Mouse (Mus musculus): Measurements from ENCODE around the gene Sh3bp4. TPM values are rescaled to one million over a fixed set of nuclear protein-coding genes. Genes with fewer than 3 reads are reported as not detected.
A peak's percentile ranks its signal among the peaks of the same experiment; 100 is the strongest.

Gene Sh3bp4
- polyA plus RNA-seq, 1 experiment from 2014 or later = 22.4 TPM

DNA sequence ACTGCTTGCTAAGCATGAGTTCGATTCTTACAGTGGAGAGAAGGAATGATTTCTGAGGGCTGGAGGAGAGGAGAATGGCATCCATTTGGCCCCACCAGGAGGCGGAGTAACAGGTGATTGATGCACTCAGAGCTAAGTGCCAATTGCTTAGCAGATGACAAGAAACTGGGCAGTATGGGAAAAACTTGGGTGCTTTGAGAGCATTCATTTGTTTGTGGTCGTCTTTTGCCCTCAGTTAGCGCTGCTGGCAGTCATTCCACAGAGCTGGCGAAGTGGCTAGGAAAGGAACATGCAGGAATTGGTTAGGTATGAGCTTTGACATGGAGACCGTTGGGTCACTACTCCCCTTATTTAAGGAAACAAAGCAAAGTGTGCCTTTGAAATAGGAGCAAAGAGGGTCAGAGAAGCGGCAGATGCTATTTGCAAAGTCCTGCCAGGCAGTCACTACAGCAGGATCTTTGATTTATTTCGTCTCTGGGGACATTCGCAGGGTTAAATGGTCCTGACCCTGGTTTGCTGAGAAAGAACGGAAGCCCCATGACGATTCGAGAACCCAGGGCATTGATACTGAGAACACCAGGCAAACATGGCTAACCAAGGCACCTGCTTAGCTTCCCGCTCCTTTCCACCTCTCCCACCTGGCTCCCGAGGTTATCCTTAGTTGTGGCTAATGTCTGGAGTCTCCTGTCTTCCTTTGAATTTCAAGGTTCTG, 12.1 kb downstream of the Sh3bp4 start:
- no peak for ATAC-seq (ENCODE audit: insufficient number of reproducible peaks, insufficient read depth, low FRiP score, low read depth)
- H3K27ac ChIP-seq (ENCODE audit: low read length) = no peak overlapping the region
- no peaks in the 10 kb centered on the region for H3K27me3 ChIP-seq (ENCODE audit: control insufficient read depth, insufficient read depth, low read length)
- H3K4me1 ChIP-seq (ENCODE audit: control insufficient read depth, insufficient read depth, low read length) = peaks cover 20% of the 10 kb centered on the region
- 53% methylated on average over 14 of the region's 14 CpGs for WGBS
- H3K4me2 ChIP-seq (replicated peaks; ENCODE audit: low read depth, low read length) = no peak overlapping the region
- no peak overlapping the region for H3K4me3 ChIP-seq (ENCODE audit: low read depth, low read length)
- no peaks in the 10 kb centered on the region for H3K36me3 ChIP-seq (ENCODE audit: control insufficient read depth, insufficient read depth, low read length)
- H3K9me3 ChIP-seq (ENCODE audit: control insufficient read depth, low read depth, low read length) = no peaks in the 10 kb centered on the region
- no peak overlapping the region for H3K9ac ChIP-seq (replicated peaks; ENCODE audit: low read depth, low read length)

GRCm38 (mm10) chr1:89086575-89087153, 16.4 kb downstream of the Sh3bp4 start:
- no peak overlapping the region for H3K27ac ChIP-seq (ENCODE audit: low read length)
- H3K9me3 ChIP-seq (ENCODE audit: control insufficient read depth, low read depth, low read length) = no peaks in the 10 kb centered on the region
- no peak for ATAC-seq (ENCODE audit: insufficient number of reproducible peaks, insufficient read depth, low FRiP score, low read depth)
- H3K9ac ChIP-seq (replicated peaks; ENCODE audit: low read depth, low read length) = no peak overlapping the region
- peaks cover 15% of the 10 kb centered on the region for H3K4me1 ChIP-seq (ENCODE audit: control insufficient read depth, insufficient read depth, low read length)
- no peaks in the 10 kb centered on the region for H3K36me3 ChIP-seq (ENCODE audit: control insufficient read depth, insufficient read depth, low read length)
- no peaks in the 10 kb centered on the region for H3K27me3 ChIP-seq (ENCODE audit: control insufficient read depth, insufficient read depth, low read length)
- 82% methylated on average over 9 of the region's 9 CpGs for WGBS
- no peak overlapping the region for H3K4me2 ChIP-seq (replicated peaks; ENCODE audit: low read depth, low read length)
- H3K4me3 ChIP-seq (ENCODE audit: low read depth, low read length) = no peak overlapping the region

- no peak overlapping the region for H3K27ac ChIP-seq (ENCODE audit: low read length)
- ATAC-seq (ENCODE audit: insufficient number of reproducible peaks, insufficient read depth, low FRiP score, low read depth) = no peak
- WGBS = 42% methylated on average over 10 of the region's 10 CpGs
- H3K9ac ChIP-seq (replicated peaks; ENCODE audit: low read depth, low read length) = no peak overlapping the region
- H3K4me3 ChIP-seq (ENCODE audit: low read depth, low read length) = no peak overlapping the region
- H3K36me3 ChIP-seq (ENCODE audit: control insufficient read depth, insufficient read depth, low read length) = no peaks in the 10 kb centered on the region
- peaks cover 27% of the 10 kb centered on the region for H3K4me1 ChIP-seq (ENCODE audit: control insufficient read depth, insufficient read depth, low read length)
- no peaks in the 10 kb centered on the region for H3K27me3 ChIP-seq (ENCODE audit: control insufficient read depth, insufficient read depth, low read length)
- no peak overlapping the region for H3K4me2 ChIP-seq (replicated peaks; ENCODE audit: low read depth, low read length)
- no peaks in the 10 kb centered on the region for H3K9me3 ChIP-seq (ENCODE audit: control insufficient read depth, low read depth, low read length)
These were observed 17.9 kb downstream of the Sh3bp4 start for GRCm38 (mm10) chr1:89088144-89088543.

DNA sequence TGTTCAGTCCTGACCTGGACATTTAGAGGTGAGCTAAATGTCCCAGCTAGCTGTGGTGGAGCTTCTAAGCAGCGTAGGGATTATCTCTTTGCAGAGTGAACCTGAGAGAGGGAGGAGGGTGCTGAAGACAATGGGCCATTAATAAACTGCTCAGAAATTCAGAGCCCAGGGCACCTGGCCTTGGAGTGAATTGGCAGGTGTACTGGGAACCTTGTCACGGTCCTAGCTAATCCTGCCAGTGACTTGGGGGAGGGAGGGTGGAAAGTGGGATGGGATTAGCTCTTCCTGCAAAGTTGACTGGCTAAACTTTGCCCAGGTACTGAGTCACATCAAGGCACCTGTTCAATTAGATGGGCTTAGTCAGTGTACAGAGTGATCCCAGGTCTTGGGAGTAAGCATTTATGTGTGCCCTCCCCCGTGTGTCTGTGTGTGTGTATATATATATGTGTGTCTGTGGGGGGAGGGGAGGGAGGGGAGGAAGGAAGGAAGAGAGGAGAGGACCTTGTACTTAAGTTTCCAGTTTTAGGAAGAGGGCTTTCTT, 18.6 kb downstream of the Sh3bp4 start:
- Histone ChIP-seq H3K9ac (replicated peaks; ENCODE audit: low read depth, low read length) (no peak overlapping the region), H3K27ac (ENCODE audit: low read length) (no peak overlapping the region), H3K9me3 (ENCODE audit: control insufficient read depth, low read depth, low read length) (no peaks in the 10 kb centered on the region), H3K27me3 (ENCODE audit: control insufficient read depth, insufficient read depth, low read length) (no peaks in the 10 kb centered on the region), H3K36me3 (ENCODE audit: control insufficient read depth, insufficient read depth, low read length) (no peaks in the 10 kb centered on the region), H3K4me1 (ENCODE audit: control insufficient read depth, insufficient read depth, low read length) (peaks cover 34% of the 10 kb centered on the region), H3K4me3 (ENCODE audit: low read depth, low read length) (no peak overlapping the region), H3K4me2 (replicated peaks; ENCODE audit: low read depth, low read length) (no peak overlapping the region)
- ATAC-seq (ENCODE audit: insufficient number of reproducible peaks, insufficient read depth, low FRiP score, low read depth) = no peak
- 46% methylated on average over 3 of the region's 3 CpGs for WGBS

GRCm38 (mm10) chr1:89089821-89090600, 19.8 kb downstream of the Sh3bp4 start:
- ATAC-seq (ENCODE audit: insufficient number of reproducible peaks, insufficient read depth, low FRiP score, low read depth) = no peak
- Histone ChIP-seq H3K4me1 (ENCODE audit: control insufficient read depth, insufficient read depth, low read length) (peaks cover 42% of the 10 kb centered on the region), H3K27me3 (ENCODE audit: control insufficient read depth, insufficient read depth, low read length) (no peaks in the 10 kb centered on the region), H3K4me3 (ENCODE audit: low read depth, low read length) (no peak overlapping the region), H3K27ac (ENCODE audit: low read length) (0 out of 2 replicates have a peak overlapping the region, but pooled peaks have one; percentile 4), H3K9ac (replicated peaks; ENCODE audit: low read depth, low read length) (no peak overlapping the region), H3K36me3 (ENCODE audit: control insufficient read depth, insufficient read depth, low read length) (no peaks in the 10 kb centered on the region), H3K9me3 (ENCODE audit: control insufficient read depth, low read depth, low read length) (no peaks in the 10 kb centered on the region), H3K4me2 (replicated peaks; ENCODE audit: low read depth, low read length) (no peak overlapping the region)
- WGBS = 63% methylated on average over 21 of the region's 21 CpGs

DNA sequence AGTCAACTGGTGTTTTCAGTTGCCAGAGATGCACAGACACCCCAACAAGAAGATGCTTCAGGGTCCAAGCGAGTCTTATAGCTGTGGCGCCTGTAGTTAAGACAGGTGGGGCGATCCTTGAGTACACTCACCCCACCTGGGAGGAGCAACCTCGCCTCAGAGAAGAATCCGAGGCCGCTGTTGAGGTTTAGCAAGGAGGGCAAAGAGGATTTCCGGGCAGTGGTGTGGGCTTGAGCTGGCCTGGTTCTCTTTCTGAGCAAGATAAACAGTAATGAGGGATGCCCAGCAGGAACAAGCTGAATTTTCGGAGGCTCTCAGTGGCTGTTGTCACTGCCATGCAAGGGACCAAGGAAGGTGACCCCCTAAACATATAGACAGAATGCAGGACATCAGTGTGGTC, 20.5 kb downstream of the Sh3bp4 start:
- WGBS = 62% methylated on average over 8 of the region's 8 CpGs
- no peak overlapping the region for H3K27ac ChIP-seq (ENCODE audit: low read length)

GRCm38 (mm10) chr1:89092019-89092418, 21.8 kb downstream of the Sh3bp4 start:
- 39% methylated on average over 5 of the region's 5 CpGs for WGBS
- H3K27me3 ChIP-seq (ENCODE audit: control insufficient read depth, insufficient read depth, low read length) = no peaks in the 10 kb centered on the region
- H3K36me3 ChIP-seq (ENCODE audit: control insufficient read depth, insufficient read depth, low read length) = no peaks in the 10 kb centered on the region
- ATAC-seq (ENCODE audit: insufficient number of reproducible peaks, insufficient read depth, low FRiP score, low read depth) = no peak
- H3K4me2 ChIP-seq (replicated peaks; ENCODE audit: low read depth, low read length) = peak overlapping the region; percentile 24
- no peaks in the 10 kb centered on the region for H3K9me3 ChIP-seq (ENCODE audit: control insufficient read depth, low read depth, low read length)
- H3K4me1 ChIP-seq (ENCODE audit: control insufficient read depth, insufficient read depth, low read length) = peaks cover 39% of the 10 kb centered on the region
- H3K4me3 ChIP-seq (ENCODE audit: low read depth, low read length) = no peak overlapping the region
- no peak overlapping the region for H3K9ac ChIP-seq (replicated peaks; ENCODE audit: low read depth, low read length)
- peak overlapping the region; percentile 73; the same call in 1 of the 2 replicates for H3K27ac ChIP-seq (ENCODE audit: low read length)

More for the DNA sequence above, 20.5 kb downstream of the Sh3bp4 start:
- H3K4me3 ChIP-seq (ENCODE audit: low read depth, low read length) = no peak overlapping the region
- H3K27me3 ChIP-seq (ENCODE audit: control insufficient read depth, insufficient read depth, low read length) = no peaks in the 10 kb centered on the region
- H3K4me2 ChIP-seq (replicated peaks; ENCODE audit: low read depth, low read length) = no peak overlapping the region
- H3K36me3 ChIP-seq (ENCODE audit: control insufficient read depth, insufficient read depth, low read length) = no peaks in the 10 kb centered on the region
- peaks cover 42% of the 10 kb centered on the region for H3K4me1 ChIP-seq (ENCODE audit: control insufficient read depth, insufficient read depth, low read length)
- no peaks in the 10 kb centered on the region for H3K9me3 ChIP-seq (ENCODE audit: control insufficient read depth, low read depth, low read length)
- H3K9ac ChIP-seq (replicated peaks; ENCODE audit: low read depth, low read length) = no peak overlapping the region
- no peak for ATAC-seq (ENCODE audit: insufficient number of reproducible peaks, insufficient read depth, low FRiP score, low read depth)

DNA sequence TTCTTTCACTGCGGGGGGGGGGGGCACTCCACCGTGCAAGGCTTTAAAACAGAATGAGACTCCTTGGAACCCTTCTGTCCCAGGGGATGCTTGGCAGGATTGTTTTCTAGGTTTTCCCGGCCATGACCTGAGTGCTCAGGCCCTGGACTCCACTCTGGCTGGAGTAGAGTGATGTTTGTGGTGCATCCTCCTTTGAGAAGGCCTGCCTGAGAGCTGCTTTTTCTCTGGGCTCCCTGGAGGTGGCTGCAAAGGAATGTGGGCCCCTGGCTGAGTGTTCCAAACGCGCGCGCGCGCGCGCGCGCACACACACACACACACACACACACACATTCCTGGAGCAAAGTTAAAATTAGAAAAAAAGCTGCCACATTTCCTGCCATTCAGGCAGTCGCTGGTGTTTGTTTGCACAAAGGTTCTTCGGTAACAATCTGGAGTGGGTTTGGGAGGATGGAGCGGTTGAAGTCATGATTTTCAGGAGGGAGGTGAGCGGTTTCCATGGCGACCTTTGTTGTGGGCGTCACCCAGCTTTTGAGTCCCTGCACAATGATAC, 22.3 kb downstream of the Sh3bp4 start:
- Histone ChIP-seq H3K9me3 (ENCODE audit: control insufficient read depth, low read depth, low read length) (no peaks in the 10 kb centered on the region), H3K4me2 (replicated peaks; ENCODE audit: low read depth, low read length) (peak overlapping the region; percentile 24), H3K4me3 (ENCODE audit: low read depth, low read length) (no peak overlapping the region), H3K27ac (ENCODE audit: low read length) (peak overlapping the region; percentile 73; the same call in 1 of the 2 replicates), H3K27me3 (ENCODE audit: control insufficient read depth, insufficient read depth, low read length) (no peaks in the 10 kb centered on the region), H3K4me1 (ENCODE audit: control insufficient read depth, insufficient read depth, low read length) (peaks cover 39% of the 10 kb centered on the region), H3K36me3 (ENCODE audit: control insufficient read depth, insufficient read depth, low read length) (no peaks in the 10 kb centered on the region), H3K9ac (replicated peaks; ENCODE audit: low read depth, low read length) (no peak overlapping the region)
- 10% methylated on average over 19 of the region's 19 CpGs for WGBS
- peak; percentile 40; the same call in 1 of the 2 replicates for ATAC-seq (ENCODE audit: insufficient number of reproducible peaks, insufficient read depth, low FRiP score, low read depth)
